Mouse (Mus musculus) spleen, postnatal 4 days (tissue): ENCODE measurements around the gene Ankrd2.

Experiments used
- DNase-seq, 2 experiments: peaks; one replicate each; pipeline ENCODE4 v3.0.0; 2022; ENCODE audit warnings: low spot score in 2 of 2

The Ankrd2 gene

GRCm38 (mm10) chr19:42015001-42015400 is 20.8 kb upstream of the Ankrd2 start:
- DNase-seq, result no peak

DNA sequence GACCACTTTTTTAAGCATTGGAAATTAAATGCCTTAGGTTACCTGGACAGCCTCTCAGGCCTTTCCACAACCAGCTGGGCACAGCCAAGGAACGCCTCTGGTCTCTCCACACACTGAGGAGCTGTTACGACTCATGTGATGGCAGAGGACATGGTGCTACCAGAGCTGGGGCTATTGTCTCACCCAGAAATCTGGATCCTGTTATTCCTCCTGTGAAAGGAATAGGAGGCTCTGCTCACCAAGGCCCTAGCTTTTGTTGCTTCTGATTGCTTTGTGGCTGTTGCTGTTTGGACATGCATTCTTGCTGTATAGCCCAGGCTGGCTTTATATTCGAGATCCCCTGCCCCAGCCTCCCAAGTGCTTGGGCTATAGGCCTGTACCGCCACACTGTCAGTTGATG is 19.5 kb upstream of the Ankrd2 start:
- no peak for DNase-seq

DNA sequence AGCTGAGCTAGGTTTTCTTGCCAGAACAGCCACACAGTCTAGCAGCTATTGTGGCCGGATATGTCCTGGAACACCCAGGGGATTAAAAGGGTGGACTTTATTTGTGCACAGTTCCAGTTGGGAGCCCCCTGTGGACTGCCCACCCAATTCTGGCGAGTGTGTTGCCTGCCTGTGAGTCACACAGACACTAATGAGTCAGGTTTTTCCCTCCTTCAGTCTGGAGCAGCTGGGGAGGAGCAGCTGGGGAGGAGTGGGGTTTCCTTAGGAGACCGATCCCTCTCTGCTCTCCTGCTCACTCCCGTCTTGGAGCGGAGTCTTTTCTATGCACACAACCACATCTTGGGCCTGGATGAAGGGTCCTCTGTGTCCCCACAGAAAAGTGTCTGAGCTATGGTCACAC is 19.0 kb upstream of the Ankrd2 start:
- no peak for DNase-seq

- no peak for DNase-seq
These were observed 18.2 kb upstream of the Ankrd2 start for GRCm38 (mm10) chr19:42017399-42018247.

DNA sequence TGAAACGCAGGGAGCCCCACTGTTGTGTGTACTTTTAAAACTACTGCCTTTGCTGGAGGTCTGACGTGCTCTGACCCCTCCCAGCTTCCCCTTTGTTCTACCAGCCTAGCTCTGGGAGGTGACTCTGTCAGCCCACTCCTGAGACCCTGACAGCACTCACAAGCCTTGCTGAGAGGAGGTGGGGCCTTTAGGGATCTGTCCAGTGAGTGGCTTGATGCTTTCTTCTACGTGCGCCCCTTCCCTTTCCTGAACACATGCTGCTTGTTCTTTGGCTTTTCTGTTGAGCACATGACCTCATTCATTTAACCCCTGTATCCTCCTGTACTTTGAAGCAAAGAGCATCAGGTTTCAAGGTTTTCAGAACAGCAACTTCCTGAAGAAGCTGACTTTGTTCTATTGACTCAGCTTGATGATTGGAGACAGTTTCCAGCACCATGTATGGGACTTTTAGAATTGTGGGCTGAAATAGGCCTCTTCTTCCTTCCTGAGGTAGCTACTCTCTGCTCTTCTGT is 16.7 kb upstream of the Ankrd2 start:
- no peak for DNase-seq

- no peak for DNase-seq
These were observed 13.9 kb upstream of the Ankrd2 start for GRCm38 (mm10) chr19:42021681-42022541.

GRCm38 (mm10) chr19:42022542-42022848 is 13.3 kb upstream of the Ankrd2 start:
- no peak for DNase-seq

DNA sequence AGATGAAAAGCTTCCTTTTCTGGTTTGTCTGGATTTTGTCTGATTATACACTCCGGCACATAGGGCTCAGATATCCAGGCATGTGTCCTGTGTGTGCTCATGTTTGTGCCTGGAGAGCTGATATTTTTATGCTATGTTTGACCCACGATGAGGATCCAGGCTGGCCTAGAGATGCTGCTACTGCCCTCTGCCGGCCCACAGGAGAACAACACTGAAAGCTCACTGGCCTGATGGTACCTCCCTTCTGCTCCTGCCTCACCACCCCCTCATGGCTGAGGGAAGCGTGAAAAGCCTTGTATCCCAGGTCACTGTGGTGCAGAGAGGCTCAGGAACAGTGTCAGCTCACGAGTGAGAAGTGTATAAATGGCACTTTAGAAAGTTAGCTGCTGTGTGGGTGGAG is 9.6 kb upstream of the Ankrd2 start:
- peak; percentile 70 to 87 for DNase-seq

DNA sequence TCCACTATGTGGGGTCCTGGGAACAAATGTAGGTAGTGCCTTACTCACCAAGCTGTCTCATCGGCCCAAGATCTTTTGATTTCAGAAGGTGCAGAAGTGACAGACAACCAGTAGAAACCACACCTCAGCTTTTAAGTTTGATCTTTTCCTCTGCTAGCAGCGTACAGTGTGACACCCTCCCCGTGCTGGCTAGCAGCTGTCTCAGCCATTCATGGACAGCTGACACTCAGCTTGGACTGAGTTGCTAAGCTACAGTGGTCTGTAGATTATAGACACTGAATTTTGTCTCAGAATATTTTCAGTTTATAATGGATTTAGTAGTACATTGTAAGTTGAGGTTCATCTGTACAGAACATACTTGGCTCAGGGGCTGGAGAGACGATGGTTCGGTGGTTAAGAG is 4.7 kb upstream of the Ankrd2 start:
- no peak for DNase-seq

- DNase-seq, result no peak
These were observed 2.2 kb upstream of the Ankrd2 start for GRCm38 (mm10) chr19:42033611-42034010.

DNA sequence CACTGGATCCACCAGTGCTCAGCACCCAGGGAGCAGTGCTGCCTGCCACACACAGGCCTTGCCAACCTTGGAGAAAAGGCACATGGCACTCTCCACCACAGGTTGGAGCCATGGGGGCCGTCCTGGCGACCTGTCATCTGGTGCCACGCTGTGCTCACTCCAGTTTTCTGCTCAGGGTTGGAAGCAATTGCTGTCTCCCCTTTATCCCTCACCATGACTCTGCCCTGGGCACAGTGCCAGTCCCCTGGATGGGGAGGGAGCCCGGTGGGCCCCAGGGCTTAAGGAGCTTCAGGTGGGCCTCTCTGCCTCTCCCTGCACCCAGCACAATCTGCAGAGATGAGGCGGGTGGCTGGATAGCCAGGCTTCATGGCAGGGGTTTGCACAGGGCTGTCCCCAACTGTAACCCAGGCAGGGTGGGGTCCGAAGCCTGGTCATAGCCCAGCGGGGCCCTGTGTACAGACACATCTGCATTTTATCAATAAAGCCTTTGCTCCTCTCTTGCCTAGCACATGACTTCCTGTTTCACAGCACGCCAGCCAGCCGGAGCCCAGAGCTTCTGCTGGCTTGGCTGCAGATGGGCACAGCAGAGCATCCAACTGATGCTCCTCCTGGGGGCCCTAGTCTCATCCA is 1.5 kb upstream of the Ankrd2 start:
- no peak for DNase-seq

GRCm38 (mm10) chr19:42034881-42035455 is 832 bp upstream of the Ankrd2 start:
- no peak for DNase-seq

DNA sequence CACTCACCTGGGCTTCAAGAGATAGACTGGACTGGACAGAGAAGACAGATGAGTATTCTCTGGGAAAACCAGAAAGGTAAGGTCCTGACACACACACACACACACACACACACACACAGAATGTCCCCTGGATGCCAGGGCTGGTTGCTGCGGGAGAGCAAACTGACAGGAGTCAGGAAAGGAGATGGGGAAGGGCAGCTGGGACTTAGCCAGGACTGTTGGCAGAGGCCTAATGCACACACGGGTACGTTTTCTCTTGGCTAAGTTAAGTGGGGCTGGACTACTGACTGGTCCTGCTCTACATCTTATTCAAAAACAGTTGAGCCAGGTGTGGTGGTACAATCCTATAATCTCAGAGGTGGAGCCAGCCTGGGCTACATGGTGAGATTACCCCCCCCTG is 557 bp downstream of the Ankrd2 start:
- DNase-seq, result no peak

DNA sequence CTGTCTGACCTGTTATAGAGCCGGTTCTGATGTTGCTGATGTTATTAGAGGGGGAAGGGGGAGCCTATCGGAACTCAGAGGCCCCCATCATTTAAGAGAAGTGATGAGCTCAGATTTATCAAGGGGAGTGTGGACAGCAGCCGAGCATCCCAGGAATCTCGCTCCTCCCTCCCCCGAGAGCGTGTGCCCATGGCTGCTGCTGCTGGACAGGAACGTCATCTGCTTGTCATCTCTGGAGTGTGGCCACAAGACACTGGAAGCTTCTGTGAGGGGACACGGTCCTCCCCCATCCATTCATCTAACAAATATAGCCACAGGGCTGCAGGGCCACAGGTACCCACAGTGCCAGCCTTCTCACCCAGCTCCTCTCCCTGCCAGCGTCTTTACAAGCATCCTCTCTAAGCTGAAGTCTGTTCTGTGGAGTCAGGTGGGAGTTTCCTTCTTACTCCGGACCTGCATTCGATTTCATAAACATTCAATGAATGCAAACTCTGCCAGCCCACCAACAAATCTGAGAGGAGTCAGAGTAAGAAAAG is 1.4 kb downstream of the Ankrd2 start:
- DNase-seq, result no peak

- no peak for DNase-seq
These were observed 2.5 kb downstream of the Ankrd2 start for GRCm38 (mm10) chr19:42038310-42038709.

DNA sequence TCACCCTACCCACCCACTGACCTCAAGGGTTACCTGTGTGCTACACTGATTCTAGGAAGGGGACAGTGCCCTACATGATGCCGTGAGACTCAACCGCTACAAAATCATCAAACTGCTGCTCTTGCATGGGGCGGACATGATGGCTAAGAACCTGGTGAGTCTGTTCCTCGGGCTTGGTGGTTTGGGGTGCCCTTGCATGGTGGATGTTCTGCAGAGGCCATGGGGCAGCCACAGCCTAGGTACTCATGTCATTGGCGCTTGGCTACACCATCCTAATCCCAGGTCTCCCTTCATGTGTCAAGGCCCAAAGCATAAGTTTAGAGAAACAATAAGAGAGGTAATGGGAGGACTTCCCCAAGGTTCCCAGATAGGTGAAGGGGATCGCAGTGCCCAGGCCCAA is 8.2 kb downstream of the Ankrd2 start:
- DNase-seq, result no peak

- peak; percentile 62 to 73 for DNase-seq
These were observed 9.7 kb downstream of the Ankrd2 start, which contains the start of gene Hoga1 for GRCm38 (mm10) chr19:42045269-42046102. Hoga1 (plus strand) TSS chr19:42045610.

DNA sequence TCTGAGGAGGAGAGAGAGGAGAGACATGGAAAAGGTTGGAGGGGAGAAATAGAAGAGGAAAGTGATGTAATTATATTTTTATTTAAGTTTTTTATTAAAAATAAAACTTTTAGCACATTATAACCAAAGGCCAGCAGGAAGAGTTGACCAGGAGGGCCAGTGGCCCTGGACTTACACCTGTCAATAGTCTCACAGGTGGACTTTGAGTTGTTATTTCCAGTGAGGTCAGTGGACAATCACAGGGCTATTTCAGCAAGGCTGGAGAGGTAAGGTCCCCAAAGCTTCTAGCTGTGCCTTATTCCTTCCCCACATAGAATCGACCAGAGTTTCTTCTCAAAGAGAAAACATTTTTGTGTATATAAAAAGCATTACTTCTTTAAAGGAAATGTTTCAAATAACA is 14.5 kb downstream of the Ankrd2 start:
- DNase-seq, result no peak

- DNase-seq, result no peak
These were observed 15.6 kb downstream of the Ankrd2 start for GRCm38 (mm10) chr19:42051351-42051750.

DNA sequence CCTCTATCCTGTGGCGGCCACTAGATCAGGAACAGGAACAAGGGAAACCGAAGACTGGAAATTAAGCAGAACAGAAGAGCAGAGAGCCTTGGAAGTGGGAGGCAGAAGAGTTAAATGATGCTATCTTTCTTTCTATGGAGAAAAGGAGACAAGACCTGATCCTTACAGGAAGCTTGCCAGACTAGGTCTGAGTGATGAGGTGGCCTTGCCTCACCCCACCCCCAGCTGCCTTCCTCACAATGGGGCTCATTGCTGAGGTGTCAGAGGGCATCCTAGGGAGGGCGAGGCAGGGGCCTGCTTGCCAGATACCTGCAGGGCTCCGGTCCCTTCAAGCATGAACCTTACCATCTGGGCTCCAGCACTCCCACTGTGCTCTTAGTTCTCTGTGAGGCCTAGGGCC is 16.1 kb downstream of the Ankrd2 start, which contains the start of gene 4933411K16Rik:
Gene 4933411K16Rik, plus strand, starts transcription at position 301 of the 400 bp plus-strand sequence.
- DNase-seq, result no peak

GRCm38 (mm10) chr19:42054255-42054654 is 18.5 kb downstream of the Ankrd2 start:
- DNase-seq, result no peak
